Mouse (Mus musculus) forebrain, postnatal 0 days (tissue): ENCODE measurements at regions not wholly inside any gene's neighbourhood (a gene's known extent, or its start where the extent isn't known, plus 50 kb on each side); places are given as distances from the start of the nearest gene placed in this dataset.

Source experiments
- ATAC-seq: fragments of 200-750 bp; cut with Nextera tagmentation; 2 replicates; pipeline ENCODE4 v1.8.0; 2017; ENCODE audit warnings: mild to moderate bottlenecking, moderate library complexity
- DNase-seq: peaks from one replicate; pipeline ENCODE4 v3.0.0-alpha.2; 2015
- H3K27ac ChIP-seq: fragments of 300-500 bp; sonication (generic); 2 replicates; pipeline ENCODE4 v1.5.1; 2014; ENCODE audit warnings: low read depth, mild to moderate bottlenecking, antibody characterized with exemption, low read length, moderate library complexity, mixed read lengths
- H3K27me3 ChIP-seq: fragments of 300-500 bp; sonication (generic); 2 replicates; pipeline ENCODE4 v1.6.1; 2014; ENCODE audit warnings: mild to moderate bottlenecking, low read length, mixed read lengths; ENCODE audit not compliant: insufficient read depth
- H3K36me3 ChIP-seq: fragments of 300-500 bp; sonication (generic); 2 replicates; pipeline ENCODE4 v1.6.1; 2014; ENCODE audit warnings: mild to moderate bottlenecking, moderate library complexity; ENCODE audit not compliant: insufficient read depth
- H3K4me1 ChIP-seq: fragments of 300-500 bp; sonication (generic); 2 replicates; pipeline ENCODE4 v1.6.1; 2014; ENCODE audit warnings: antibody characterized with exemption; ENCODE audit not compliant: insufficient read depth
- H3K4me2 ChIP-seq: fragments of 300-500 bp; sonication (generic); 2 replicates; pipeline ENCODE4 v1.6.1; 2014; ENCODE audit warnings: low read depth, mild to moderate bottlenecking, moderate library complexity
- H3K4me3 ChIP-seq: fragments of 300-500 bp; sonication (generic); 2 replicates; pipeline ENCODE4 v1.5.1; 2014; ENCODE audit warnings: low read depth, low read length, mixed read lengths
- H3K9ac ChIP-seq: fragments of 300-500 bp; sonication (generic); 2 replicates; pipeline ENCODE4 v1.6.1; 2014; ENCODE audit warnings: mild to moderate bottlenecking
- H3K9me3 ChIP-seq: fragments of 300-500 bp; sonication (generic); 2 replicates; pipeline ENCODE4 v1.6.1; 2016; ENCODE audit warnings: low read length
- CTCF ChIP-seq: sonication (generic); IDR thresholded peaks from 2 replicates; pipeline ENCODE4 v1.5.1; 2016; ENCODE audit warnings: antibody characterized with exemption, control low read depth, low read depth
- WGBS: fragments of 180-500 bp; shearing (Covaris S2); extraction: QIAGEN DNeasy Blood & Tissue Kit; methylation state at CpG from one replicate; pipeline ENCODE4 v1.1.7; 2014; 5-methylcytosine and 5-hydroxymethylcytosine counted together

DNA sequence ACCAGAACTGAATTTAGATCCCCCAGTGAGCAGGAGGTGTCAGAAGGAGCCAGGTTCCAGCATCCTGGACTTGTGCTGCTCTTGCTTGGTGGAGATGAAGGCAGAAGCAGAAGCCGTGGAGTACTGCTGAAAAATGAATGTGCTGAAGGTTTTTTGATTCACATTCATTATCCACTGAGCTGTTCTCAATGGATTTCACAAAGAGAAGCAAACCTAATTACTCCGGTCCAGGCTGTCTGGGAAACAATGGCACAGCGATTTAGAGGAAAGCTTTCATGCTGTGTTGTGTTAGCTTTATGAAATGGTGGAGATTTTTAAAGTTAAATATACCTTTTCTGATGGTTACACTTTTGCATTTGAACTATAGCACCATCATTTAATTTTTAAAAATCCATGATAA lies 535.3 kb upstream of the Adgrl3 start:
- H3K27me3 ChIP-seq: no peaks in the 10 kb centered on the region
- TF ChIP-seq CTCF: no peak
- no peaks in the 10 kb centered on the region for H3K9me3 ChIP-seq
- no peak overlapping the region for H3K27ac ChIP-seq
- H3K9ac ChIP-seq: no peak overlapping the region
- no peaks in the 10 kb centered on the region for H3K4me1 ChIP-seq
- no peaks in the 10 kb centered on the region for H3K36me3 ChIP-seq
- DNase-seq: no peak
- no peak overlapping the region for H3K4me2 ChIP-seq
- ATAC-seq: no peak
- 11% methylated on average over 3 of the region's 3 CpGs for WGBS
- H3K4me3 ChIP-seq: no peak overlapping the region

DNA sequence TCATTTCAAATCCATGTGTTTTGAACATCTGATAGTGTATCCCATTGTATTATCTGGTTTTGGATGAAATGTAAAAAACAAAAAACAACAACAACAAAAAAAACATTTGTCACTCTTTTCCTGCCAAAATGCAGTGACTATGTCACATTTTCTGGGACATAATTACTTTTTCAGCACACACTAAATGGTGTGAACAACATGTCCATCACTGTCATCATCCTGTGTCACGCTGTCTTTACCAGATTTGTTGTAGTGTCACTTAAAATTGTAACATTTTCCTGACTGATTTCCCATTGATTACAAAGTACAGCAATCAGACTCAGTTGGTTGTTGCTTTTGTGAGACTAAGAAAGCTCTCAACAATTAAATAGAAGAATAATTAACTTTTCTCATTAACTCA lies 531.6 kb upstream of the Adgrl3 start:
- DNase-seq (no peak), ATAC-seq (no peak)
- Histone ChIP-seq H3K36me3 (no peaks in the 10 kb centered on the region), H3K27me3 (no peaks in the 10 kb centered on the region), H3K4me1 (no peaks in the 10 kb centered on the region), H3K9ac (no peak overlapping the region), H3K4me2 (no peak overlapping the region), H3K27ac (no peak overlapping the region), H3K9me3 (no peaks in the 10 kb centered on the region), H3K4me3 (no peak overlapping the region)
- 36% methylated on average over 1 of the region's 1 CpGs for WGBS
- no peak for TF ChIP-seq CTCF

- Histone ChIP-seq H3K36me3 (no peaks in the 10 kb centered on the region), H3K9ac (no peak overlapping the region), H3K4me2 (no peak overlapping the region), H3K27ac (no peak overlapping the region), H3K27me3 (no peaks in the 10 kb centered on the region), H3K9me3 (no peaks in the 10 kb centered on the region), H3K4me3 (no peak overlapping the region), H3K4me1 (no peaks in the 10 kb centered on the region)
- WGBS: 28% methylated on average over 2 of the region's 2 CpGs
- peak; percentile 81 for DNase-seq
- TF ChIP-seq CTCF: peak; percentile 74
- 0 out of 2 replicates have a peak, but pooled peaks have one; percentile 36 for ATAC-seq
These were observed 511.3 kb upstream of the Adgrl3 start for GRCm38 (mm10) chr5:80508672-80509071.

DNA sequence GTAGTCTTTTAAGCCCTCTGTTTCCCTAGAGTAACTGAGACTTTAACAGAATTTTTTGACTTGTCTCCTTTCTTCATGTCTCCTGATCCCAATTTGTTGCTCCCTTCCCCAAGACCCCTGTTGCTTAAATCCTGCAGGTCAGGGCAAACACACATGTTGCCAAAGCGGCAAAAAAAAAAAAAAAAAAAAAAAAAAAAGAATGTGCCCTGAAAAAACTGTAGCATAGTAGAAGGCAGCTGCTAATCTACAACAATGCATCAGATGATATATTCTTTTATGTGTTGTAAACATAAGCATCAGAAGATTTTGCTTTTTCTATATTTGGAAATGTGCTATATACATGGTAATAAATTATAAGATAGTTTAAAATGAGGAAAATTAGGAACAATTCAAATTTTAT lies 479.9 kb upstream of the Adgrl3 start:
- TF ChIP-seq CTCF: no peak
- H3K27ac ChIP-seq: no peak overlapping the region
- H3K9me3 ChIP-seq: no peaks in the 10 kb centered on the region
- no peaks in the 10 kb centered on the region for H3K36me3 ChIP-seq
- H3K27me3 ChIP-seq: no peaks in the 10 kb centered on the region
- H3K4me2 ChIP-seq: no peak overlapping the region
- no peak for DNase-seq
- 74% methylated on average over 1 of the region's 1 CpGs for WGBS
- H3K4me1 ChIP-seq: no peaks in the 10 kb centered on the region
- no peak overlapping the region for H3K4me3 ChIP-seq
- no peak overlapping the region for H3K9ac ChIP-seq
- ATAC-seq: no peak

DNA sequence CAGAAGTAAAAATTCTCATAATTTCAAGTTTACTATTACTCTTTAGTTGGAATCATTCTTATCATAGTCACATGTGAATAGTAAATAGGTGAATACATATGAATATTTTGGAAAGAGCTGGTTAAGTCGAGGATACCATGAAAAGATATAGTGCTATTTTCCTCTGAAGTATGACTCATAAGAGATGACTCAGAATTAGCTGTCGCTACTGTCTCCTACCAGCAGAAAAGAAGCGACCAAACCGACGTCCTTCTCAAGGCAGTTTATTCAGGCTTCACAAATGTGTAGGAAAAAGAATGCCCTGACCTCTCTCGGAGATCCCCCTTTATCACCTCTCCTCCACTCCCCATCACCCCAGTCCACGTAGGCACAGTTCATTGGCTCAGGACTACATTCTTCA lies 468.3 kb upstream of the Adgrl3 start:
- DNase-seq: no peak
- Histone ChIP-seq H3K27ac (no peak overlapping the region), H3K27me3 (no peaks in the 10 kb centered on the region), H3K4me3 (no peak overlapping the region), H3K4me1 (no peaks in the 10 kb centered on the region), H3K4me2 (no peak overlapping the region), H3K9me3 (no peaks in the 10 kb centered on the region), H3K36me3 (no peaks in the 10 kb centered on the region), H3K9ac (no peak overlapping the region)
- ATAC-seq: no peak
- no peak for TF ChIP-seq CTCF
- 85% methylated on average over 7 of the region's 7 CpGs for WGBS

DNA sequence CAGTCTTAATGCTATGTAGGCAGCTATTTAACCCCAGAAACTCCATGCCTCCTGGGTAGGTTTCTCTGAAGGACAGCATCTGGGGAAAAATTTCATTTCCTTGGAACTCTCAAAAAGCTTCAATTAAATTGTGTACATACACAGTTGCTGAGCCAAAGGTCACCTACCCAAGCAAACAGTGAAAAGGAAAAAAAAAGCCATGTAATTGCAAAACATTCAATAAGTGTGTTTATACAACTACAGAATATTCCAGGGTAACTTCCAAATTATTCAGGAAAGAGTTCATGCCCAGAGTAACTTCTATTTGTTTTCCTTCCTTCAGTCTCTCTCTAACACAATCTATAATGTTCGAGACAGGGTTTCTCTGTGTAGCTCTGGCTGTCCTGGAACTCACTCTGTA lies 441.2 kb upstream of the Adgrl3 start:
- no peak for DNase-seq
- no peak for TF ChIP-seq CTCF

DNA sequence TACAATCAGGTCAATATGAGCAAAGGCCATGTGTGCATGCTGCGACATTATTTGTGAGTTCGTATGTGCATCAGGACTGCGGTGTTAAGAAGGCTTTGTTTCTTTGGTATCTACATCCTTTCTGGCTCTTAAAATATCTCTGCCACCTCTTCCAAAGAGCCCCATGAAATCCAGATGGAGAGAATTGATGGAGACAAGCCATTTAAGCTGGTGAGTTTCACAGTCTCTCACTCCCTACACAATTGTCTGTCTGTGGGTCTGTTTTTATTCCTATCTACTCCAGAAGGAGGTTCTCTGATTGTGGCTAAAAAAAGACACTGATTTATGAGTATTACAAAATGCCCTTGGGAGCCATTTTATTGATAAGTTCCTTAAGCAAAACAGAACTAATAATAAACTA lies 408.4 kb upstream of the Adgrl3 start:
- Histone ChIP-seq H3K27ac (no peak overlapping the region), H3K27me3 (no peaks in the 10 kb centered on the region), H3K4me1 (no peaks in the 10 kb centered on the region), H3K9ac (no peak overlapping the region), H3K9me3 (no peaks in the 10 kb centered on the region), H3K36me3 (no peaks in the 10 kb centered on the region), H3K4me2 (no peak overlapping the region), H3K4me3 (no peak overlapping the region)
- ATAC-seq: no peak
- DNase-seq: no peak
- TF ChIP-seq CTCF: no peak
- WGBS: 97% methylated on average over 3 of the region's 3 CpGs

More for the DNA sequence above, 441.2 kb upstream of the Adgrl3 start:
- WGBS: 87% methylated on average over 1 of the region's 1 CpGs
- no peak overlapping the region for H3K9ac ChIP-seq
- no peak overlapping the region for H3K27ac ChIP-seq
- H3K4me3 ChIP-seq: no peak overlapping the region
- no peak overlapping the region for H3K4me2 ChIP-seq
- no peaks in the 10 kb centered on the region for H3K4me1 ChIP-seq
- no peaks in the 10 kb centered on the region for H3K36me3 ChIP-seq
- H3K27me3 ChIP-seq: no peaks in the 10 kb centered on the region
- no peak for ATAC-seq
- H3K9me3 ChIP-seq: no peaks in the 10 kb centered on the region

DNA sequence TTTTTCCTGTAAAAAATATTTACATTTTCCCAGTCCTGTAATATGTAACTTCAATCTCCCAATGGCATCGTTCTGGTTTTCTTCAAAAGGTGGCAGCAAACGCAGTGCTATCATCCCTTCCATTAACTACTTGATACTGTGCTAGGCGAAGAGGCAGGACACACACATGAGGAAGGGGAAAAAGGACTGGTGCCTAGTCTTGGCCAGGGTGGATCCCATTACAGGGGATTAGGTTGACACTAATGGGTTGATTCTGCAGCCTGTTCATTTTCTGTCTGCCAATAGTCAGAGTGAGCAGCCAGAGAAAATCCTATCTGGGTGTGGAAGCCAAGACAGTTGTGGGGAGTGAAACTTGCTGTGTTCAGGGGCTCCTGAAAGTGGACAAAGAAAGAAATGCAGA lies 392.7 kb upstream of the Adgrl3 start:
- peak; percentile 6 for DNase-seq
- Histone ChIP-seq H3K36me3 (no peaks in the 10 kb centered on the region), H3K4me2 (no peak overlapping the region), H3K9me3 (no peaks in the 10 kb centered on the region), H3K9ac (no peak overlapping the region), H3K4me1 (no peaks in the 10 kb centered on the region), H3K27me3 (no peaks in the 10 kb centered on the region), H3K27ac (no peak overlapping the region), H3K4me3 (no peak overlapping the region)
- no peak for TF ChIP-seq CTCF
- 65% methylated on average over 3 of the region's 3 CpGs for WGBS
- no peak for ATAC-seq
